Mouse (Mus musculus) right cerebral cortex, adult 18-20 months (tissue): ENCODE results near the gene Unc5cl.
A peak's percentile ranks its signal among the peaks of the same experiment; 100 is the strongest.
"Not testable (repeated sequence)": the region's sequence is repeated elsewhere in the genome, so short reads cannot be mapped to it uniquely, and the experiment has no call there.

Experiments
- DNase-seq: peaks from one replicate; pipeline ENCODE4 v3.0.0; 2022; ENCODE audit warnings: mixed read lengths

Gene Unc5cl

GRCm38 (mm10) chr17:48467395-48468231, 12.9 kb downstream of the Unc5cl start:
- peak; percentile 80 for DNase-seq

- not testable (repeated sequence) for DNase-seq
Measured at GRCm38 (mm10) chr17:48474282-48474681, 19.6 kb downstream of the Unc5cl start.

- DNase-seq = no peak
Measured at GRCm38 (mm10) chr17:48475444-48475843, 20.7 kb downstream of the Unc5cl start.

- no peak for DNase-seq
Measured at GRCm38 (mm10) chr17:48479952-48480351, 25.3 kb downstream of the Unc5cl start.

- DNase-seq = no peak
Measured at GRCm38 (mm10) chr17:48483764-48484163, 29.1 kb downstream of the Unc5cl start.

- DNase-seq = no peak
Measured at GRCm38 (mm10) chr17:48484191-48484590, 29.5 kb downstream of the Unc5cl start.

- DNase-seq = no peak
Measured at GRCm38 (mm10) chr17:48489466-48489865, 34.8 kb downstream of the Unc5cl start.

GRCm38 (mm10) chr17:48492621-48493020, 37.9 kb downstream of the Unc5cl start:
- DNase-seq = no peak

GRCm38 (mm10) chr17:48493582-48493981, 38.9 kb downstream of the Unc5cl start:
- no peak for DNase-seq

GRCm38 (mm10) chr17:48493986-48494385, 39.3 kb downstream of the Unc5cl start:
- DNase-seq = no peak

GRCm38 (mm10) chr17:48497986-48498385, 43.3 kb downstream of the Unc5cl start:
- DNase-seq = no peak

GRCm38 (mm10) chr17:48500846-48501445, 46.2 kb downstream of the Unc5cl start:
- DNase-seq = no peak

- DNase-seq = no peak
Measured at GRCm38 (mm10) chr17:48505006-48505405, 50.3 kb downstream of the Unc5cl start.

GRCm38 (mm10) chr17:48506986-48507385, 52.3 kb downstream of the Unc5cl start:
- no peak for DNase-seq

- no peak for DNase-seq
Measured at GRCm38 (mm10) chr17:48509596-48509995, 54.9 kb downstream of the Unc5cl start.

GRCm38 (mm10) chr17:48512614-48513281, 58.0 kb downstream of the Unc5cl start:
- no peak for DNase-seq

GRCm38 (mm10) chr17:48514613-48515012, 59.9 kb downstream of the Unc5cl start:
- no peak for DNase-seq

- DNase-seq = no peak
Measured at GRCm38 (mm10) chr17:48519046-48519445, 64.3 kb downstream of the Unc5cl start.

- DNase-seq = no peak
Measured at GRCm38 (mm10) chr17:48520352-48520751, 65.7 kb downstream of the Unc5cl start.

GRCm38 (mm10) chr17:48523056-48523455, 68.4 kb downstream of the Unc5cl start:
- no peak for DNase-seq

GRCm38 (mm10) chr17:48533844-48534705, 79.4 kb downstream of the Unc5cl start:
- no peak for DNase-seq

- DNase-seq = no peak
Measured at GRCm38 (mm10) chr17:48538328-48538727, 83.6 kb downstream of the Unc5cl start.

- peak; percentile 66 for DNase-seq
Measured at GRCm38 (mm10) chr17:48539326-48539725, 84.6 kb downstream of the Unc5cl start.
